Mouse (Mus musculus) limb, embryonic 15.5 days (tissue): ENCODE results near the gene Rabac1. TPM values are rescaled to one million over a fixed set of nuclear protein-coding genes. Genes with fewer than 3 reads are reported as not detected.

Source experiments
- ATAC-seq: fragments of 200-750 bp; cut with Nextera tagmentation; 2 replicates; pipeline ENCODE4 v1.8.0; 2017; ENCODE audit warnings: low read depth, moderate TSS enrichment; ENCODE audit not compliant: insufficient number of reproducible peaks, low FRiP score, low TSS enrichment
- H3K27ac ChIP-seq: fragments of 300-500 bp; sonication (generic); 2 replicates; pipeline ENCODE4 v1.5.1; 2015; ENCODE audit warnings: moderate library complexity, mild to moderate bottlenecking, inconsistent platforms
- H3K27me3 ChIP-seq: fragments of 300-500 bp; sonication (generic); 2 replicates; pipeline ENCODE4 v1.6.1; 2015; ENCODE audit warnings: inconsistent platforms
- H3K36me3 ChIP-seq: fragments of 300-500 bp; sonication (generic); 2 replicates; pipeline ENCODE4 v1.6.1; 2015; ENCODE audit warnings: inconsistent platforms
- H3K4me1 ChIP-seq: fragments of 300-500 bp; sonication (generic); 2 replicates; pipeline ENCODE4 v1.6.1; 2015; ENCODE audit warnings: inconsistent platforms
- H3K4me2 ChIP-seq: fragments of 300-500 bp; sonication (generic); 2 replicates; pipeline ENCODE4 v1.6.1; 2015; ENCODE audit warnings: mild to moderate bottlenecking, inconsistent platforms
- H3K4me3 ChIP-seq: fragments of 300-500 bp; sonication (generic); 2 replicates; pipeline ENCODE4 v1.5.1; 2015; ENCODE audit warnings: mild to moderate bottlenecking, inconsistent platforms
- H3K9ac ChIP-seq: fragments of 300-500 bp; sonication (generic); 2 replicates; pipeline ENCODE4 v1.6.1; 2015; ENCODE audit warnings: inconsistent platforms
- H3K9me3 ChIP-seq: fragments of 300-500 bp; sonication (generic); 2 replicates; pipeline ENCODE4 v1.6.1; 2016; ENCODE audit warnings: inconsistent platforms
- WGBS: fragments of 180-500 bp; shearing (Covaris S2); methylation state at CpG from one replicate; pipeline ENCODE4 v1.1.7; 2015; 5-methylcytosine and 5-hydroxymethylcytosine counted together
- polyA plus RNA-seq: library from polyadenylated mRNA; unstranded; fragments of >200 nt; fragmentation: Nextera tagmentation; extraction: Ambion mirVana; gene quantifications from 2 replicates; pipeline ENCODE4 v1.2.1, GENCODE M21; 2015

The Rabac1 gene
- polyA plus RNA-seq, 1 experiment from 2014 or later = 209 TPM

GRCm38 (mm10) chr7:25003820-25004388, 31.4 kb upstream of the Rabac1 start:
- Histone ChIP-seq H3K4me2 (no peak overlapping the region), H3K4me1 (peaks cover 11% of the 10 kb centered on the region), H3K4me3 (no peak overlapping the region), H3K9ac (no peak overlapping the region), H3K27ac (no peak overlapping the region), H3K36me3 (no peaks in the 10 kb centered on the region), H3K9me3 (no peaks in the 10 kb centered on the region), H3K27me3 (peaks cover 63% of the 10 kb centered on the region)
- 83% methylated on average over 8 of the region's 8 CpGs for WGBS
- ATAC-seq = no peak

GRCm38 (mm10) chr7:25003291-25003690, 30.7 kb upstream of the Rabac1 start:
- H3K27me3 ChIP-seq = peaks cover 57% of the 10 kb centered on the region
- no peak overlapping the region for H3K4me2 ChIP-seq
- 39% methylated on average over 11 of the region's 11 CpGs for WGBS
- no peak overlapping the region for H3K27ac ChIP-seq
- H3K36me3 ChIP-seq = no peaks in the 10 kb centered on the region
- H3K9me3 ChIP-seq = no peaks in the 10 kb centered on the region
- no peak for ATAC-seq
- H3K9ac ChIP-seq = no peak overlapping the region
- peaks cover 8% of the 10 kb centered on the region for H3K4me1 ChIP-seq
- H3K4me3 ChIP-seq = no peak overlapping the region

- H3K36me3 ChIP-seq = no peaks in the 10 kb centered on the region
- no peak overlapping the region for H3K9ac ChIP-seq
- WGBS = 67% methylated on average over 12 of the region's 12 CpGs
- H3K27ac ChIP-seq = no peak overlapping the region
- H3K4me2 ChIP-seq = no peak overlapping the region
- no peak overlapping the region for H3K4me3 ChIP-seq
- peaks cover 5% of the 10 kb centered on the region for H3K4me1 ChIP-seq
- no peaks in the 10 kb centered on the region for H3K9me3 ChIP-seq
- ATAC-seq = no peak
- H3K27me3 ChIP-seq = peaks cover 31% of the 10 kb centered on the region
These were observed 28.2 kb upstream of the Rabac1 start for GRCm38 (mm10) chr7:25000711-25001110.

- Histone ChIP-seq H3K4me2 (no peak overlapping the region), H3K9me3 (no peaks in the 10 kb centered on the region), H3K27ac (no peak overlapping the region), H3K36me3 (no peaks in the 10 kb centered on the region), H3K9ac (no peak overlapping the region), H3K4me1 (peaks cover under 1% of the 10 kb centered on the region; the same call in 1 of the 2 replicates), H3K4me3 (no peak overlapping the region), H3K27me3 (peaks cover 26% of the 10 kb centered on the region)
- ATAC-seq = no peak
- 59% methylated on average over 7 of the region's 7 CpGs for WGBS
These were observed 27.7 kb upstream of the Rabac1 start for GRCm38 (mm10) chr7:25000211-25000610.

GRCm38 (mm10) chr7:24993081-24993480, 20.5 kb upstream of the Rabac1 start:
- H3K27me3 ChIP-seq = peaks cover 6% of the 10 kb centered on the region
- H3K4me1 ChIP-seq = no peaks in the 10 kb centered on the region
- no peaks in the 10 kb centered on the region for H3K9me3 ChIP-seq
- no peak overlapping the region for H3K4me3 ChIP-seq
- ATAC-seq = no peak
- H3K9ac ChIP-seq = no peak overlapping the region
- H3K36me3 ChIP-seq = no peaks in the 10 kb centered on the region
- H3K4me2 ChIP-seq = no peak overlapping the region
- 68% methylated on average over 6 of the region's 6 CpGs for WGBS
- no peak overlapping the region for H3K27ac ChIP-seq

GRCm38 (mm10) chr7:24990478-24990877, 17.9 kb upstream of the Rabac1 start:
- Histone ChIP-seq H3K4me1 (no peaks in the 10 kb centered on the region), H3K27ac (no peak overlapping the region), H3K4me2 (no peak overlapping the region), H3K9ac (no peak overlapping the region), H3K36me3 (no peaks in the 10 kb centered on the region), H3K4me3 (no peak overlapping the region), H3K27me3 (peaks cover 6% of the 10 kb centered on the region), H3K9me3 (no peaks in the 10 kb centered on the region)
- no peak for ATAC-seq
- 85% methylated on average over 8 of the region's 8 CpGs for WGBS

- Histone ChIP-seq H3K36me3 (no peaks in the 10 kb centered on the region), H3K27me3 (peaks cover 1% of the 10 kb centered on the region; the same call in 1 of the 2 replicates), H3K27ac (no peak overlapping the region), H3K4me1 (no peaks in the 10 kb centered on the region), H3K4me3 (no peak overlapping the region), H3K9me3 (no peaks in the 10 kb centered on the region), H3K4me2 (no peak overlapping the region), H3K9ac (no peak overlapping the region)
- ATAC-seq = no peak
- 79% methylated on average over 14 of the region's 14 CpGs for WGBS
These were observed 15.4 kb upstream of the Rabac1 start for GRCm38 (mm10) chr7:24987941-24988340.

- no peak overlapping the region for H3K9ac ChIP-seq
- no peaks in the 10 kb centered on the region for H3K4me1 ChIP-seq
- H3K9me3 ChIP-seq = no peaks in the 10 kb centered on the region
- H3K36me3 ChIP-seq = no peaks in the 10 kb centered on the region
- ATAC-seq = no peak
- no peak overlapping the region for H3K4me2 ChIP-seq
- WGBS = 71% methylated on average over 5 of the region's 5 CpGs
- H3K27me3 ChIP-seq = no peaks in the 10 kb centered on the region
- no peak overlapping the region for H3K4me3 ChIP-seq
- no peak overlapping the region for H3K27ac ChIP-seq
These were observed 13.2 kb upstream of the Rabac1 start for GRCm38 (mm10) chr7:24985799-24986198.

- ATAC-seq = no peak
- no peaks in the 10 kb centered on the region for H3K4me1 ChIP-seq
- WGBS = 94% methylated on average over 2 of the region's 2 CpGs
These were observed 11.8 kb upstream of the Rabac1 start for GRCm38 (mm10) chr7:24984307-24984706.

GRCm38 (mm10) chr7:24983396-24983795, 10.8 kb upstream of the Rabac1 start:
- WGBS = 79% methylated on average over 5 of the region's 5 CpGs
- no peaks in the 10 kb centered on the region for H3K27me3 ChIP-seq
- no peak overlapping the region for H3K4me3 ChIP-seq
- no peaks in the 10 kb centered on the region for H3K36me3 ChIP-seq
- H3K9me3 ChIP-seq = no peaks in the 10 kb centered on the region
- ATAC-seq = no peak
- no peak overlapping the region for H3K27ac ChIP-seq
- no peaks in the 10 kb centered on the region for H3K4me1 ChIP-seq
- no peak overlapping the region for H3K4me2 ChIP-seq
- no peak overlapping the region for H3K9ac ChIP-seq

More at GRCm38 (mm10) chr7:24984307-24984706, 11.8 kb upstream of the Rabac1 start:
- no peak overlapping the region for H3K9ac ChIP-seq
- no peaks in the 10 kb centered on the region for H3K36me3 ChIP-seq
- no peaks in the 10 kb centered on the region for H3K27me3 ChIP-seq
- no peaks in the 10 kb centered on the region for H3K9me3 ChIP-seq
- no peak overlapping the region for H3K4me2 ChIP-seq
- H3K27ac ChIP-seq = no peak overlapping the region
- no peak overlapping the region for H3K4me3 ChIP-seq

GRCm38 (mm10) chr7:24980439-24980838, 7.9 kb upstream of the Rabac1 start:
- H3K4me2 ChIP-seq = no peak overlapping the region
- no peaks in the 10 kb centered on the region for H3K9me3 ChIP-seq
- H3K36me3 ChIP-seq = no peaks in the 10 kb centered on the region
- no peak overlapping the region for H3K9ac ChIP-seq
- H3K27me3 ChIP-seq = no peaks in the 10 kb centered on the region
- ATAC-seq = no peak
- no peak overlapping the region for H3K27ac ChIP-seq
- no peak overlapping the region for H3K4me3 ChIP-seq
- H3K4me1 ChIP-seq = no peaks in the 10 kb centered on the region
- 76% methylated on average over 7 of the region's 7 CpGs for WGBS

- WGBS = 77% methylated on average over 7 of the region's 7 CpGs
- ATAC-seq = no peak
- H3K4me1 ChIP-seq = no peaks in the 10 kb centered on the region
These were observed 6.2 kb upstream of the Rabac1 start for GRCm38 (mm10) chr7:24978781-24979180.

More at GRCm38 (mm10) chr7:24978781-24979180, 6.2 kb upstream of the Rabac1 start:
- H3K36me3 ChIP-seq = no peaks in the 10 kb centered on the region
- no peak overlapping the region for H3K9ac ChIP-seq
- H3K9me3 ChIP-seq = no peaks in the 10 kb centered on the region
- no peak overlapping the region for H3K4me3 ChIP-seq
- H3K4me2 ChIP-seq = no peak overlapping the region
- no peak overlapping the region for H3K27ac ChIP-seq
- no peaks in the 10 kb centered on the region for H3K27me3 ChIP-seq
